Mouse (Mus musculus) CH12.LX (cell line): Measurements from ENCODE around the gene Tpra1. TPM values are rescaled to one million over a fixed set of nuclear protein-coding genes. Genes with fewer than 3 reads are reported as not detected.

Experiments used
- DNase-seq: peaks from one replicate; pipeline ENCODE4 v3.0.0-alpha.2; 2013; ENCODE audit errors: extremely low read depth
- H3K27ac ChIP-seq: 2 replicates; pipeline ENCODE4 v1.5.1; 2012; ENCODE audit warnings: low read depth, mild to moderate bottlenecking, control low read depth, moderate library complexity; ENCODE audit not compliant: insufficient read depth
- H3K27me3 ChIP-seq: replicated peaks from 2 replicates; pipeline ENCODE3; 2012; ENCODE audit warnings: inconsistent platforms
- H3K36me3 ChIP-seq, 2 experiments: replicated peaks in 1 of 2; 2 replicates each; pipeline versions ENCODE3 to v1.6.1; 2012; ENCODE audit warnings: inconsistent platforms in 1 of 2, low read length in 1 of 2, mild to moderate bottlenecking in 1 of 2, mixed read lengths in 1 of 2, moderate library complexity in 1 of 2; ENCODE audit not compliant: control insufficient read depth in 1 of 2, insufficient read depth in 1 of 2
- H3K4me1 ChIP-seq, 2 experiments: 2 replicates each; pipeline ENCODE4 v1.6.1; 2012; ENCODE audit warnings: inconsistent platforms in 1 of 2, moderate library complexity in 1 of 2; ENCODE audit not compliant: insufficient read depth in 2 of 2, control insufficient read depth in 1 of 2
- H3K4me2 ChIP-seq: 2 replicates; pipeline ENCODE4 v1.6.1; 2012; ENCODE audit warnings: low read depth, mild to moderate bottlenecking, control low read depth; ENCODE audit not compliant: poor library complexity, insufficient read depth, severe bottlenecking
- H3K4me3 ChIP-seq, 3 experiments: fragments of 150-350 bp in 1 of 3; sonication (generic) in 1 of 3; replicated peaks in 1 of 3; 2 replicates each; pipeline versions ENCODE3 to v1.5.1; 2011 to 2012; ENCODE audit warnings: low read depth in 2 of 3, low read length in 2 of 3, mild to moderate bottlenecking in 2 of 3, moderate library complexity in 2 of 3, control low read depth in 1 of 3, improper control_type of control experiment in 1 of 3, inconsistent platforms in 1 of 3, mixed read lengths in 1 of 3; ENCODE audit not compliant: poor library complexity in 1 of 3
- H3K79me2 ChIP-seq: replicated peaks from 2 replicates; pipeline ENCODE4 v1.6.1; 2012; ENCODE audit warnings: mild to moderate bottlenecking, moderate library complexity; ENCODE audit not compliant: control insufficient read depth, poor library complexity, insufficient read depth, severe bottlenecking; ENCODE audit errors: extremely low read depth
- H3K9ac ChIP-seq: 2 replicates; pipeline ENCODE4 v1.6.1; 2012; ENCODE audit warnings: low read depth, mild to moderate bottlenecking, control low read depth, moderate library complexity; ENCODE audit not compliant: insufficient read depth
- H3K9me3 ChIP-seq: replicated peaks from 2 replicates; pipeline ENCODE3; 2012; ENCODE audit warnings: low read length, inconsistent platforms, mixed read lengths
- BHLHE40 ChIP-seq: IDR thresholded peaks from 2 replicates; pipeline ENCODE4 v1.6.1; 2011; ENCODE audit warnings: mild to moderate bottlenecking, low read depth, low read length, improper control_type of control experiment
- E2F4 ChIP-seq: IDR thresholded peaks from 2 replicates; pipeline ENCODE4 v1.6.1; 2011; ENCODE audit warnings: low read depth, low read length, improper control_type of control experiment; ENCODE audit not compliant: insufficient replicate concordance
- ELF1 ChIP-seq: IDR thresholded peaks from 2 replicates; pipeline ENCODE4 v1.6.1; 2014; ENCODE audit warnings: low read depth, mild to moderate bottlenecking, inconsistent platforms, low read length, improper control_type of control experiment
- GABPA ChIP-seq: IDR thresholded peaks from 2 replicates; pipeline ENCODE4 v1.6.1; 2012; ENCODE audit warnings: low read depth, low read length, improper control_type of control experiment, inconsistent platforms; ENCODE audit not compliant: insufficient replicate concordance
- KAT2A ChIP-seq: IDR thresholded peaks from 2 replicates; pipeline ENCODE4 v1.6.1; 2012; ENCODE audit warnings: low read length, improper control_type of control experiment, inconsistent platforms; ENCODE audit not compliant: insufficient replicate concordance
- MAX ChIP-seq: IDR thresholded peaks from 2 replicates; pipeline ENCODE4 v1.6.1; 2011; ENCODE audit warnings: low read length, improper control_type of control experiment
- MEF2A ChIP-seq: IDR thresholded peaks from 2 replicates; pipeline ENCODE4 v1.6.1; 2014; ENCODE audit warnings: low read depth, mild to moderate bottlenecking, inconsistent platforms, low read length, improper control_type of control experiment, borderline replicate concordance
- POLR2AphosphoS2 ChIP-seq: IDR thresholded peaks from 2 replicates; pipeline ENCODE4 v1.6.1; 2011; ENCODE audit warnings: low read depth, low read length, improper control_type of control experiment
- RAD21 ChIP-seq: IDR thresholded peaks from 2 replicates; pipeline ENCODE4 v1.6.1; 2011; ENCODE audit warnings: low read depth, mild to moderate bottlenecking, low read length, improper control_type of control experiment, moderate library complexity
- SMC3 ChIP-seq: IDR thresholded peaks from 2 replicates; pipeline ENCODE4 v1.6.1; 2011; ENCODE audit warnings: low read depth, low read length, improper control_type of control experiment
- UBTF ChIP-seq: IDR thresholded peaks from 2 replicates; pipeline ENCODE4 v1.6.1; 2012; ENCODE audit warnings: low read depth, mild to moderate bottlenecking, inconsistent platforms, low read length, improper control_type of control experiment, moderate library complexity
- USF1 ChIP-seq: IDR thresholded peaks from 2 replicates; pipeline ENCODE4 v1.6.1; 2014; ENCODE audit warnings: low read depth, mild to moderate bottlenecking, inconsistent platforms, low read length, improper control_type of control experiment
- USF2 ChIP-seq: conservative IDR thresholded peaks from 2 replicates; pipeline ENCODE4 v1.6.1; 2011; ENCODE audit warnings: low read depth, low read length, improper control_type of control experiment
- ZMIZ1 ChIP-seq: IDR thresholded peaks from 2 replicates; pipeline ENCODE4 v1.6.1; 2012; ENCODE audit warnings: low read depth, mild to moderate bottlenecking, inconsistent platforms, low read length, improper control_type of control experiment
- dilution Hi-C: fragments of 300-500 bp; cut with MboI; formaldehyde crosslinking; loops from 2 replicates; pipeline ENCODE4 v1.14.3; 2020; ENCODE audit warnings: low sequenced_read_pairs; ENCODE audit not compliant: extremely low pct_unique_long_range_greater_than_20kb, extremely low pct_ligation_motif_present
- in situ Hi-C: fragments of 300-500 bp; cut with MboI; formaldehyde crosslinking; loops from 3 replicates; pipeline ENCODE4 v1.14.3; 2019; ENCODE audit warnings: low sequenced_read_pairs, low pct_ligation_motif_present, low pct_unique_long_range_greater_than_20kb, mixed read lengths
- polyA plus RNA-seq: library from polyadenylated mRNA; unstranded; fragments of >175 nt; gene quantifications from 2 replicates; pipeline ENCODE4 v1.2.1, GENCODE M21; 2012; ENCODE audit warnings: low read depth; ENCODE audit not compliant: insufficient read length
- total RNA-seq, 2 experiments: library from RNA; depleted of rRNA; stranded (reverse); fragments of 300-350 nt in 1 of 2; fragments of >200 nt in 1 of 2; gene quantifications; 2 replicates each; pipeline ENCODE4 v1.2.3; 2012 to 2014

Gene Tpra1
- total and polyA plus RNA-seq, 3 experiments, result 9.3 to 16.0 (median 15.6) TPM

DNA sequence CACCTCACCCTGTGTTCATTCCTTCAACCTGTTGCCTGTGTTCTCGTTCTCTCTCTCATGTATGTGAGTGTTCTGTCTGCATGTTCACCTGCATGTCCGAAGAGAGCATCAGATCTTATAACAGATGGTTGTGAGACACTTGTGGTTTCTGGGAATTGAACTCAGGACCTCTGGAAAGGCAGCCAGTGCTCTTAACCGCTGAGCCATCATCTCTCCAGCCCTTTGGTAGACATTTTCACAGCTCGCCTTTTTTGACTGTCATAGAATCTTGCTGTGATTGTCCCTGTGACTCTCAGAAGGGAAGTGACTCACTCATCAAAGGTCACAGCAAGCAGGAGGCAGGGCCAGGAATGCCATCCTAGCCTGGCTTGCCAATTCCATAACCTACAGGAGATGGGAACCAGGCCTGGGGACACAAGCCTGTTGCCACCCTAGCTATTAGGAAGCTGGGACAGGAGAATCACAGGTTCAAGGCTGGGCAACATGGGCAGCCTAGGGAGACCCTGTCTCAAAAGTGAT, 2.5 kb downstream of the Tpra1 start:
- Histone ChIP-seq H3K4me1 (peaks cover 0 to 37% of the 10 kb centered on the region in 2 experiments), H3K27me3 (no peaks in the 10 kb centered on the region), H3K9ac (no peak overlapping the region), H3K36me3 (peaks cover 12 to 42% of the 10 kb centered on the region in 2 experiments), H3K4me2 (no peak overlapping the region), H3K4me3 (no peak overlapping the region), H3K9me3 (no peaks in the 10 kb centered on the region), H3K27ac (no peak overlapping the region), H3K79me2 (no peaks in the 10 kb centered on the region)
- no peak for DNase-seq
- no peak for TF ChIP-seq UBTF
- no peak for TF ChIP-seq BHLHE40
- TF ChIP-seq E2F4, result no peak
- no peak for TF ChIP-seq GABPA
- no peak for TF ChIP-seq SMC3
- no peak for TF ChIP-seq MEF2A
- no peak for TF ChIP-seq USF1
- no peak for TF ChIP-seq ZMIZ1
- in situ Hi-C loops (no loop called here), dilution Hi-C loops (no loop called here)

DNA sequence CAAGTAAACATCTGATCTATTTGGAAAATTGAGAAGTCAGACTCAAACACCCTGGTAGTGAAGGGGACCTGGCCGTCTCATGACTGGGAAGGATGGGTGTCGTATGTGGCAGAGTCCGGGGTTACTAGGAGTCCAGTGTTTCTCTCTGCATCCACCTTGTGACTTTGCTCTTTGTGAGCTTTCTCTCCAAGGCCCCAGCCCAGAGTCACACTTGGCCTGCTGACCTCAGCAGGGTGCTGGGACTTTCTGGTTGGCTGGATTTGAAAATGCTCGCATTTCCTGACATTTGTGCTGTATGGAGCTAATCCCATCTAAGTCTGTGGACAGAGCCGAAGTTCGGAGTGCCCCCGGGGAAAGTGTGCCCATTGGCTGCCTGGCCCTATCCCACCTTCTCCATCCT, 3.0 kb downstream of the Tpra1 start:
- Histone ChIP-seq H3K4me1 (peaks cover 0 to 37% of the 10 kb centered on the region in 2 experiments), H3K79me2 (no peaks in the 10 kb centered on the region), H3K27ac (no peak overlapping the region), H3K4me2 (no peak overlapping the region), H3K9me3 (no peaks in the 10 kb centered on the region), H3K4me3 (no peak overlapping the region), H3K27me3 (no peaks in the 10 kb centered on the region)
- dilution Hi-C loops, result no loop called here
- no peak for DNase-seq
- TF ChIP-seq MAX (no peak), KAT2A (no peak), POLR2AphosphoS2 (no peak), USF2 (no peak), USF1 (no peak), GABPA (no peak), ELF1 (no peak), RAD21 (no peak)
- TF ChIP-seq, all 38 proteins: peak for 0
- Histone ChIP-seq H3K36me3 (peaks cover 16 to 47% of the 10 kb centered on the region in 2 experiments), H3K9ac (no peak overlapping the region)
- in situ Hi-C loops, result no loop called here
